In the genomic region with DNA sequence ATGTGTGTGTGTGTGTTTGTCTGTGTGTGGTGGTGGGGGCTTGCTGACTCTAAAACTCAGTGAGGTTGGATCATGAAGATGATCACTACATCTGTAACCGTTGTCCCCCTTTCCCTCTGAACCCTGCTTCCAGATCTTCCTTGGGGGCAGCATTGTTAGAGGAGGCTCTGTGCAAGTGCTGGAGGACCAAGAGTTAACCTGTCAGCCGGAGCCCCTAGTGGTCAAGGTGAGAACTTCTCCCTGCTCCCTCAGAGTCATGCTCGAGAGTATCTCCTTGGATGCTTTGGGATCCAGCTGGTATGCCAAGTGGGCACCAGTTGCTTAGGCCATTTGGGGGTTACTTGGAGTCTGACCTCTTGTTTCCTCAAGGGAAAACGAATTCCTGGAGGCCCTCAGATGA, we compare ENCODE assay signal across 7 mouse cellular contexts. TPM values are rescaled to one million over a fixed set of nuclear protein-coding genes. Genes with fewer than 3 reads are reported as not detected.
DNase-seq lines count a peak whose midpoint lies in the region; ATAC-seq and TF ChIP-seq lines count a peak whose summit lies in the region.
"Not testable (repeated sequence)": the region's sequence is repeated elsewhere in the genome, so short reads cannot be mapped to it uniquely, and the experiment has no call there.

No protein-coding gene starts in this region.

- 36% methylated on average over 4 of the region's 4 CpGs for WGBS in embryonic facial prominence, embryonic 14.5 days
- WGBS in kidney, postnatal 0 days: 35% methylated on average over 3 of the region's 4 CpGs
- 19% methylated on average over 3 of the region's 4 CpGs for WGBS in liver, embryonic 14.5 days (ENCODE audit: insufficient replicate concordance)
- 24% methylated on average over 4 of the region's 4 CpGs for WGBS in small intestine, adult 2 months

- ATAC-seq in Patski: peak; percentile 52
- ATAC-seq in embryonic facial prominence, embryonic 14.5 days (ENCODE audit: low read depth): 0 out of 2 replicates have a peak, but pooled peaks have one; percentile 44
- peak; percentile 37 to 47; a peak in 1 of 4 replicates for ATAC-seq in hematopoietic stem cell, adult 5-6 weeks (replicated peaks in 1 of 2; ENCODE audit: insufficient read depth in 1 of 2, low FRiP score in 2 of 2, low TSS enrichment in 1 of 2, low read depth in 1 of 2, poor library complexity in 2 of 2, severe bottlenecking in 2 of 2)
- not testable (repeated sequence) for ATAC-seq in kidney, postnatal 0 days (replicated peaks; ENCODE audit: low FRiP score, low read depth)
- peak; percentile 24; the same call in 1 of the 2 replicates for ATAC-seq in liver, embryonic 14.5 days (ENCODE audit: insufficient read depth)
- peak; percentile 71 for ATAC-seq in megakaryocyte, adult 5-6 weeks (ENCODE audit: poor library complexity, severe bottlenecking)

- CTCF ChIA-PET in Patski (lab: Charles Lee): not testable (repeated sequence)

- not testable (repeated sequence) for H3K4me1 ChIP-seq in embryonic facial prominence, embryonic 14.5 days (ENCODE audit: control insufficient read depth, insufficient read depth, low read length); kidney, postnatal 0 days (replicated peaks; ENCODE audit: insufficient read depth, low read length); small intestine, adult 2 months (ENCODE audit: control insufficient read depth, insufficient read depth, insufficient read length, low read length)
- H3K4me1 ChIP-seq in liver, embryonic 14.5 days (replicated peaks; ENCODE audit: control insufficient read depth in 2 of 2, insufficient read depth in 2 of 2, low read length in 1 of 2): peaks cover 12 to 16% of the 10 kb centered on the region in 2 experiments

- POLR2A ChIA-PET in Patski (lab: Charles Lee): not testable (repeated sequence)

- not testable (repeated sequence) for H3K4me3 ChIP-seq in embryonic facial prominence, embryonic 14.5 days (ENCODE audit: low read depth, low read length); kidney, postnatal 0 days (replicated peaks; ENCODE audit: low read depth, low read length); liver, embryonic 14.5 days (ENCODE audit: insufficient read depth in 1 of 2, low read depth in 2 of 2, low read length in 2 of 2); small intestine, adult 2 months (ENCODE audit: low read depth, low read length)

- in situ Hi-C loops in Patski (cut with MboI; ENCODE audit: low pct_unique_long_range_greater_than_20kb): loop anchor here (5.0 kb wide), 1 partner anchor 241 kb away; no protein-coding TSS in a partner anchor

- not testable (repeated sequence) for H3K36me3 ChIP-seq in embryonic facial prominence, embryonic 14.5 days (ENCODE audit: control insufficient read depth, insufficient read depth, low read length); kidney, postnatal 0 days (ENCODE audit: insufficient read depth, low read length); liver, embryonic 14.5 days (replicated peaks; ENCODE audit: control insufficient read depth, insufficient read depth, low read depth); small intestine, adult 2 months (ENCODE audit: control insufficient read depth, insufficient read depth, low read length)

- not testable (repeated sequence) for H3K27me3 ChIP-seq in Patski; embryonic facial prominence, embryonic 14.5 days (replicated peaks; ENCODE audit: control insufficient read depth, insufficient read depth, low read length); kidney, postnatal 0 days (ENCODE audit: insufficient read depth, low read length); liver, embryonic 14.5 days (ENCODE audit: control insufficient read depth, insufficient read depth, low read length); small intestine, adult 2 months (ENCODE audit: control insufficient read depth, insufficient read depth, low read length)

- not testable (repeated sequence) for H3K4me2 ChIP-seq in embryonic facial prominence, embryonic 14.5 days (ENCODE audit: low read depth, low read length); kidney, postnatal 0 days (ENCODE audit: low read length); liver, embryonic 14.5 days (ENCODE audit: low read depth)

- DNase-seq in Patski (ENCODE audit: low read depth, low spot score); embryonic facial prominence, embryonic 14.5 days (ENCODE audit: low spot score); kidney, postnatal 0 days (ENCODE audit: low spot score); liver, embryonic 14.5 days (ENCODE audit: low read depth in 3 of 3, low spot score in 3 of 3): not testable (repeated sequence)

- H3K27ac ChIP-seq in embryonic facial prominence, embryonic 14.5 days (replicated peaks; ENCODE audit: low read depth, low read length); kidney, postnatal 0 days; small intestine, adult 2 months (ENCODE audit: insufficient read depth, low read depth, low read length): not testable (repeated sequence)
- H3K27ac ChIP-seq in liver, embryonic 14.5 days: peak overlapping the region; percentile 72

- not testable (repeated sequence) for H3K9me3 ChIP-seq in embryonic facial prominence, embryonic 14.5 days (ENCODE audit: control insufficient read depth, low read length); kidney, postnatal 0 days (replicated peaks; ENCODE audit: low read length); liver, embryonic 14.5 days (ENCODE audit: control insufficient read depth, low read length)

- not testable (repeated sequence) for H3K9ac ChIP-seq in embryonic facial prominence, embryonic 14.5 days (ENCODE audit: low read depth, low read length); kidney, postnatal 0 days (ENCODE audit: low read depth, low read length); liver, embryonic 14.5 days (replicated peaks)

- peak; percentile 68 for TF ChIP-seq CTCF in Patski (IDR thresholded peaks at IDR 0.05)
- peak; percentile 62 for TF ChIP-seq CTCF in kidney, postnatal 0 days (IDR thresholded peaks at IDR 0.05; ENCODE audit: low read depth)
- TF ChIP-seq CTCF in liver, embryonic 14.5 days (IDR thresholded peaks at IDR 0.05; ENCODE audit: low read depth): peak; percentile 82
- TF ChIP-seq CTCF in small intestine, adult 2 months (IDR thresholded peaks at IDR 0.05; ENCODE audit: extremely low read depth, insufficient read length, insufficient replicate concordance, low read depth, low read length): peak; percentile 42; the same call in 1 of the 2 replicates

- TF ChIP-seq POLR2A in small intestine, adult 2 months (IDR thresholded peaks at IDR 0.05; ENCODE audit: low read depth, low read length): not testable (repeated sequence)

- TF ChIP-seq EP300 in liver, embryonic 14.5 days (IDR thresholded peaks at IDR 0.05; ENCODE audit: low read depth): not testable (repeated sequence)

RNA-seq across cellular contexts. Expression of a gene that starts 10.2 kb away (rescaled TPM):
- polyA plus RNA-seq in Patski (2021): 22.8 TPM
- polyA plus RNA-seq in embryonic facial prominence, embryonic 14.5 days (2014; fragmentation: Nextera tagmentation; extraction: Ambion mirVana): 10.2 and 12.5 TPM in 2 replicates
- total RNA-seq in hematopoietic stem cell, adult 5-6 weeks (2017): 28.1 and 39.0 TPM in 2 replicates
- polyA plus RNA-seq in kidney, postnatal 0 days (2015; fragmentation: Nextera tagmentation; extraction: Ambion mirVana): 5.9 and 6.8 TPM in 2 replicates
- 2.3 TPM in 2 replicates for polyA plus RNA-seq in liver, embryonic 14.5 days (2012; rRNA removed)
- polyA plus RNA-seq in liver, embryonic 14.5 days (2014; fragmentation: Nextera tagmentation; extraction: Ambion mirVana): 0.88 and 1.5 TPM in 2 replicates
- 7.0 and 9.1 TPM in 2 replicates for total RNA-seq in megakaryocyte, adult 5-6 weeks (2015)
- 8.7 and 10.2 TPM in 2 replicates for total RNA-seq in megakaryocyte, adult 5-6 weeks (2017)
- 5.5 and 5.7 TPM in 2 replicates for polyA plus RNA-seq in small intestine, adult 2 months (2012; rRNA removed)

RNA-seq across cellular contexts. Expression of a gene that starts 10.8 kb away (rescaled TPM):
- 2.3 TPM for polyA plus RNA-seq in Patski (2021)
- 38.7 and 41.0 TPM in 2 replicates for polyA plus RNA-seq in embryonic facial prominence, embryonic 14.5 days (2014; fragmentation: Nextera tagmentation; extraction: Ambion mirVana)
- 40.0 and 49.6 TPM in 2 replicates for total RNA-seq in hematopoietic stem cell, adult 5-6 weeks (2017)
- polyA plus RNA-seq in kidney, postnatal 0 days (2015; fragmentation: Nextera tagmentation; extraction: Ambion mirVana): 131 and 168 TPM in 2 replicates
- 43.5 and 44.8 TPM in 2 replicates for polyA plus RNA-seq in liver, embryonic 14.5 days (2012; rRNA removed)
- polyA plus RNA-seq in liver, embryonic 14.5 days (2014; fragmentation: Nextera tagmentation; extraction: Ambion mirVana): 56.7 and 71.2 TPM in 2 replicates
- 22.8 and 26.8 TPM in 2 replicates for total RNA-seq in megakaryocyte, adult 5-6 weeks (2015)
- total RNA-seq in megakaryocyte, adult 5-6 weeks (2017): 25.2 and 27.9 TPM in 2 replicates
- polyA plus RNA-seq in small intestine, adult 2 months (2012; rRNA removed): 30.5 and 50.4 TPM in 2 replicates

RNA-seq across cellular contexts. Expression of a gene that starts 30.8 kb away (rescaled TPM):
- 85.2 TPM for polyA plus RNA-seq in Patski (2021)
- 26.5 and 28.2 TPM in 2 replicates for polyA plus RNA-seq in embryonic facial prominence, embryonic 14.5 days (2014; fragmentation: Nextera tagmentation; extraction: Ambion mirVana)
- 28.3 and 34.2 TPM in 2 replicates for total RNA-seq in hematopoietic stem cell, adult 5-6 weeks (2017)
- polyA plus RNA-seq in kidney, postnatal 0 days (2015; fragmentation: Nextera tagmentation; extraction: Ambion mirVana): 20.2 and 20.7 TPM in 2 replicates
- polyA plus RNA-seq in liver, embryonic 14.5 days (2012; rRNA removed): 7.3 and 14.0 TPM in 2 replicates
- polyA plus RNA-seq in liver, embryonic 14.5 days (2014; fragmentation: Nextera tagmentation; extraction: Ambion mirVana): 6.8 and 10.0 TPM in 2 replicates
- total RNA-seq in megakaryocyte, adult 5-6 weeks (2015): 22.2 and 31.4 TPM in 2 replicates
- 17.9 and 21.4 TPM in 2 replicates for total RNA-seq in megakaryocyte, adult 5-6 weeks (2017)
- polyA plus RNA-seq in small intestine, adult 2 months (2012; rRNA removed): 14.2 and 20.9 TPM in 2 replicates

RNA-seq across cellular contexts. Expression of a gene that starts 56.9 kb away (rescaled TPM):
- polyA plus RNA-seq in Patski (2021): 585 TPM
- polyA plus RNA-seq in embryonic facial prominence, embryonic 14.5 days (2014; fragmentation: Nextera tagmentation; extraction: Ambion mirVana): 351 and 365 TPM in 2 replicates
- total RNA-seq in hematopoietic stem cell, adult 5-6 weeks (2017): 170 and 200 TPM in 2 replicates
- 317 and 329 TPM in 2 replicates for polyA plus RNA-seq in kidney, postnatal 0 days (2015; fragmentation: Nextera tagmentation; extraction: Ambion mirVana)
- 127 and 157 TPM in 2 replicates for polyA plus RNA-seq in liver, embryonic 14.5 days (2012; rRNA removed)
- polyA plus RNA-seq in liver, embryonic 14.5 days (2014; fragmentation: Nextera tagmentation; extraction: Ambion mirVana): 190 and 203 TPM in 2 replicates
- 344 and 379 TPM in 2 replicates for total RNA-seq in megakaryocyte, adult 5-6 weeks (2015)
- 179 and 223 TPM in 2 replicates for total RNA-seq in megakaryocyte, adult 5-6 weeks (2017)
- 98.8 and 173 TPM in 2 replicates for polyA plus RNA-seq in small intestine, adult 2 months (2012; rRNA removed)
